Mouse (Mus musculus): ENCODE measurements around the gene Ube2e2.
A peak's percentile ranks its signal among the peaks of the same experiment; 100 is the strongest.

The Ube2e2 gene

DNA sequence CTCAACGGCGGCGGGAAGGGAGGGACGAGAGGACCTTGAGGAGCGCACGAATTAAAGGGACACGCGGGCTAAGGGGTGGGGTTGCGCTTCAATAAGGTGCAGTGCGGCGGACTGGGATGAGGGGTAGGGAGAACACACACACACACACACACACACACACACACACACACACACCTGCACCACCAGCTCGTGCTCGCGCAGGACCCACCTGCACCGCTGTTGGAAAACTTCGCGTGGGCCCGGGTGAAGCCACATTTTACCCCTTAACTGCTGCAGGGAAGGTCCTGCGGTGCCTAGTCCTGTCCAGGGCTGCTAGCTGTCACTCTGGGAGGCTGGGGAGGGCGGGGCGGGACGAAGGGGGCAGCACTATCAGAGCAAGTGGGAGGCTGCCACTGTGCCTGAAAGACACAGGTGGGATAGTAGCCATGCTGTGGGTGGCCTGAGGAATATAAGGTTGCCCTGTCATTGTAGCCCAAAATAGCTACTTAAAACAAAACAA, at the start of gene Ube2e2:
Ube2e2 (minus strand) TSS at position 321 of the 499 bp plus-strand sequence.
- DNase-seq (ENCODE audit: extremely low spot score), result no peak

- DNase-seq (ENCODE audit: extremely low spot score), result no peak
Observed at GRCm38 (mm10) chr14:18940068-18940467, 46.0 kb upstream of the Ube2e2 start.

GRCm38 (mm10) chr14:18903553-18903952, 9.5 kb upstream of the Ube2e2 start:
- DNase-seq (ENCODE audit: extremely low spot score), result no peak

DNA sequence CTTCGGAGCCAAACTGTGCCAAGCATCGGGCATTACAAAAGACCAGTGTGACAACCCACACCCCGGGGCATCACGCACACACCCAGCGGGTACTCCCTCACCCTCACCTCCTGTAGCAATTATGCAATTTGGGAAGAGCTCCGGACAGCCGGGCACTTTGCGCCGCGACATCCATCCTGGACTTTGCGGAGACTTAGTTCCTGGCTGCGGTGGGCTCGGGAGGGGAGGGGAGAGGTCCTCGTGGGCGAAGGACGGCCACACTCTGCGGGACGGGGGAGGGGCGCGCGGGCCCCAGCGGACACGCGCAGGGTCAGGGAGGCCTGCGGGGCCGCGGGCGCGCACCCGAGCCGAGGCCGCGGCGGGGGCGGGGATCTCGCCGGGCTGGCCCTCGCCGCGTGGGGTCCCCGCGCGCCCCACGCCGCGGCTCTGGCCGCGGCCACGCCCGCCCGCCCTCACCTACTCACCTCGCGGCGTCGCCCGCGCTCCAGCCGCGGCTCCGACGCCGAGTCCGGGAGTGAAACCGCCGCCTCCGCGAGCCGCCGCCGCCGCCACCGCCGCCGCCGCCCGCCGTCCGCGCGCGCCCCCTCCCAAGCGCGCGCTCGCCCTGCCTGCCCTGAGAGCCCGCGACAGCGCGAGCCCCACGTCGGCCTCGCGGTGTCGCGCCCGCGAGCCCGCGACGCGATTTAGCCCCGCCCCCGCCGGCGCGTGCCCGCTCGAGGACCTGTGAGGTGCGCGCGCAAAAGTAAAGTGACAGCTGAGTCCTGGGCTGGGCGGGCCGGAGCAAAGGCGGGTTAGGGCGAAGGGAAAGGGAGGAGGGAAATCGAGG, 733 bp downstream of the Ube2e2 start:
- DNase-seq (ENCODE audit: extremely low spot score), result peak; percentile 88

GRCm38 (mm10) chr14:18889571-18889970, 4.5 kb downstream of the Ube2e2 start:
- DNase-seq (ENCODE audit: extremely low spot score), result no peak

DNA sequence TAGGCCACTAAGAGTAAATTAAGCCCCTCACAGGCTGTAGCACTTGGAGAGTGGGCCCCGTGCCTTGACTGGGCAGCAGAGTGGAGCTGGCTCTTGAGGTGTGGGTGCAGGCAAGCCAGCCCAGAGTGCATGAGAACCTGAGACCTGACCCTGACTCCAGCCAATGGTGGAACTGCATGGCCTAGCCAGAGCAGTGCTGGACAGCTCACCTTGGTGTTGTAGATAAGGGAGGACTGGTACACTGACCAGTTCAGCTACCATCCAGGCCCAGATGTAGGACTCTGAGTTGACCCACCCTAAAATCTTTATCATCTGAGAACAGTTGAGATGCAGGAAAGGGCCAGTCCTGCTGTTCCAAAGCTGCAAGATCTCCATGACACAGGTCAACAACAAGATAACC, 11.6 kb downstream of the Ube2e2 start:
- DNase-seq (ENCODE audit: extremely low spot score), result no peak

GRCm38 (mm10) chr14:18870716-18871115, 23.4 kb downstream of the Ube2e2 start:
- no peak for DNase-seq (ENCODE audit: extremely low spot score)

DNA sequence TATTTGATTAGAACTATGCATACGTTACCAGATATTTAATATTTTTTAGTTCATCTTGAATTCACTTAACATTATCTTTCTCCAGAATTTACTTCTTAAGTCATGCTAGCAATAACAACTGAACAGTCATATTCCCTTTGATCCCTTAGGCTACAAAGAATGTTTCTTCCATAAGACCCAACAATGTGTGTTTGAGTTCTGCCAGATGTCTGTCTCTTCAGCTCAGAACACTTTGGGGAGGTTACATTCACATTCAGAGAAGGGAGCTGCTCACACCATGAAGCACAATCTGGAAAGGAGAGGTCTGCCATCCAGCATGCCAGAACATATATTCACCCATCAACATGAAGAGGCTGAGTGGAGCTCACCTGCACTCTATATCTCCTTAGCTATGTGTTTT, 65.4 kb downstream of the Ube2e2 start:
- no peak for DNase-seq (ENCODE audit: extremely low spot score)

- no peak for DNase-seq (ENCODE audit: extremely low spot score)
Observed at GRCm38 (mm10) chr14:18826753-18827152, 67.3 kb downstream of the Ube2e2 start.

- no peak for DNase-seq (ENCODE audit: extremely low spot score)
Observed at GRCm38 (mm10) chr14:18820713-18821112, 73.4 kb downstream of the Ube2e2 start.

- DNase-seq (ENCODE audit: extremely low spot score), result no peak
Observed at GRCm38 (mm10) chr14:18796857-18797256, 97.2 kb downstream of the Ube2e2 start.

DNA sequence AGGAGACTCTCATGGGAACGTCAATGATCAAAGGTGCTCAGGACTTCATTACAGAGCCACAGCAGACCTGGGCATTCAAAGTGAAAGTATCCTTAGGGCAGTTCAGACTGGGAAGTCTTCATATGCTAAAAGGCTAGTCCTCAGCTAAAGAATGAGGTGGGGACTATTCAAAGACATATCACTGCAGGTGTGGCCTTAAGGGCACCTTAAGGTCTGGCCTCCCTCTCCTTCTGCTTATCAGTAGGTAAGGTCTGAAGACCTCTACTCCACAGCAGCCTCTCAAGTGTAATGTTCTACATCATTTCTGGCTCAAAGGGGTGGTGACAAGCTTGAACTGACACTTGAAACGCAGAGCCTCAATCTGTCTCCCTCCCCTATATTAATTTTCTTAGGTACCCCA, 98.3 kb downstream of the Ube2e2 start:
- no peak for DNase-seq (ENCODE audit: extremely low spot score)

DNA sequence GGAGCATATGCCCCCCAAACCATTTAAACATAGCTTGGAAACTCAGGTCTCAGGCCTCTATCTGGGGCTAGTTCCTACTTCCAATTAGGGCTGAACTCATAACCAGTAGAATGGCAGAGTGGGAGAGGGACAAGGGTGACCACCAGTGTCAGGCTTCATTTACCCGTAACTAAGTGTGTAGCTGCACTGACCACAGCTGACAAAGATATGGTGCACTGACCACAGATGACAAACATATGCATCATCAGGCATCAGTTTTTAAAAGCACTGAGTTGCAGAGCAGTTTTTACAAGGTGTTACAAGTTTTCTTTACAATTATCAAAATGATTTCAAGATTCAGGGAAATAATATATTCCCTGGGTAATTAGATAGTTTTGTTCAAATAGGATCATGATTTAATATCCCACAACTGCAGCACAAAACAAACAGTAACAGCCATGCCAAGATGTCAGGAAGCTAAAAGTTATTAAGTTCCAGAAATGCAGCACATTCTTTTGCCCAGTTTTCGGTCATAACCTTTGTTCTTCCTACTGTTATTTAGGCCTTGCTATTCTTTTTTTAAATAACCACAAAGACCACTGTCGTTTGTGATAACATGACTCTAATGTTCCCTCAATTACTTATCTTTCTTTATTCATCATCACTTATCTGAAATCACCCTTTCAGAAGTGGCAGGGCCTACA, 114.9 kb downstream of the Ube2e2 start:
- no peak for DNase-seq (ENCODE audit: extremely low spot score)

- DNase-seq (ENCODE audit: extremely low spot score), result no peak
Observed at GRCm38 (mm10) chr14:18778241-18778640, 115.8 kb downstream of the Ube2e2 start.

DNA sequence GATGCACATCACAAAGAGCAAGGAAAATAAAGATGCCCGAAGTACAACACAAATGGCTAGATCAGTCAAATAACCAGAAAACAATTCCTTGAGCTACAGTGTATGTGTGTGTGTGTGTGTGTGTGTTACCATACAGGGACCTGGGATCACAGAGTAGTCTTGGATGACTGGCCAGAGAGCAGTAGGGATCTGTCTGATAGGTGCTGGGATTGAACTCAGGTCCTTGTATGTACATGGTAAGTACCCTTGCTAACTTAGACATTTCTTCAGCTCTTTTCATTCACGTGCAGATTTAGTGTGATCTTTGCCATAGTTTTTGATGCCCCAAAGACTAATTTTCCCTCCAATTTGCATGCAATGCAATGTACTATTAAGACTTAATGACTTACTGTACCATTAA, 117.9 kb downstream of the Ube2e2 start:
- no peak for DNase-seq (ENCODE audit: extremely low spot score)

DNA sequence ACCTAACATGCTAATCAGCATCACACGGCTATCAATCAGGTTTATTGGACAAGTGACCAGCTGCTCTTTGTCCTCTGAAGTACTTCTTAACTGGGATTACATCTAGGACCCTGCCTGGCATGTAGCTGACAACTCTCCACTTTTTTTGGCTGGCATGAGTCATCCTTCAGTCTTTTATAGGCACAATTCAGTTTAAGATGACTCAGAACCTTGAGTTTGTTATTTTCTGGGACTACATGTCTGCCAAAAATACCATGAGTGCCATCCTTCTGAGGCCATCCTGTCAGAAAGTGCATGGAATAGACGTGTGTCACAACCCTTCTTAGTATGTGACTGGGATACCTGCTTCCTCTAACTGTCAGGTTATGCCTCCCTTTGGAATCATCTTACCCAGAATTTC, 120.3 kb downstream of the Ube2e2 start:
- no peak for DNase-seq (ENCODE audit: extremely low spot score)

- no peak for DNase-seq (ENCODE audit: extremely low spot score)
Observed at GRCm38 (mm10) chr14:18759601-18760356, 134.3 kb downstream of the Ube2e2 start.

GRCm38 (mm10) chr14:18758595-18759532, 135.2 kb downstream of the Ube2e2 start:
- no peak for DNase-seq (ENCODE audit: extremely low spot score)

GRCm38 (mm10) chr14:18758003-18758402, 136.1 kb downstream of the Ube2e2 start:
- no peak for DNase-seq (ENCODE audit: extremely low spot score)

GRCm38 (mm10) chr14:18755410-18755809, 138.7 kb downstream of the Ube2e2 start:
- no peak for DNase-seq (ENCODE audit: extremely low spot score)

DNA sequence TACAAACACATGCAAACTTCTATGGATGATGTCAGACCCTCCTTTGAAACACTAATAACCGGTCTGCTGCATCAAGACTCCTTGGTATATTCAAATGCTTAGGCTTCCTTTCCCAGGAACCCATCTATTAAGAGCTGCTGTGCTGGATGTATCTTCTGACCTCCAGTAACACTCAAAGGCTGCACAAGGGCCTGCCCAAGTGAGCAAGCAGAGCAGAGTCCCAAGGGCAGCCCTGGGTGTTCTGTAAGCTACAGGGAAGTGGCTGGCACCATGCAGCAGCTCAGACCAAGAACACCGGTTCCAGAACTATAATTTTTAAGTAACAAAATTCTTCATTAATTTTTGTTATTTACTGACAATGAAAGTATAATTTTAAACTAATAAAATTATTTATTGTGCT, 139.5 kb downstream of the Ube2e2 start:
- DNase-seq (ENCODE audit: extremely low spot score), result no peak
